Mouse (Mus musculus) olfactory bulb, adult 2 months (tissue): ENCODE data around the gene Crym. TPM values are rescaled to one million over a fixed set of nuclear protein-coding genes. Genes with fewer than 3 reads are reported as not detected.
A peak's percentile ranks its signal among the peaks of the same experiment; 100 is the strongest.

Source experiments
- H3K27ac ChIP-seq: fragments of 200-500 bp; 2 replicates; pipeline ENCODE4 v1.5.1; 2012; ENCODE audit warnings: low read depth, low read length; ENCODE audit not compliant: insufficient read depth
- H3K4me1 ChIP-seq: fragments of 200-500 bp; 2 replicates; pipeline ENCODE4 v1.6.1; 2012; ENCODE audit warnings: low read length; ENCODE audit not compliant: control insufficient read depth, insufficient read depth
- H3K4me3 ChIP-seq: fragments of 200-500 bp; 2 replicates; pipeline ENCODE4 v1.5.1; 2012; ENCODE audit warnings: mild to moderate bottlenecking, low read depth, low read length, moderate library complexity; ENCODE audit not compliant: insufficient read depth
- CTCF ChIP-seq: fragments of 200-500 bp; IDR thresholded peaks from 2 replicates; pipeline ENCODE4 v1.5.1; 2012; ENCODE audit warnings: low read depth, mild to moderate bottlenecking, low read length, moderate library complexity; ENCODE audit not compliant: insufficient read depth
- POLR2A ChIP-seq: fragments of 200-500 bp; IDR thresholded peaks from 2 replicates; pipeline ENCODE4 v1.6.1; 2012; ENCODE audit warnings: mild to moderate bottlenecking, low read depth, low read length, moderate library complexity; ENCODE audit not compliant: insufficient read depth
- WGBS: fragments of 180-500 bp; shearing (Covaris S2); methylation state at CpG from one replicate; pipeline ENCODE4 v1.1.7; 2018; 5-methylcytosine and 5-hydroxymethylcytosine counted together
- polyA plus RNA-seq: library from polyadenylated mRNA; stranded (reverse); fragments of >200 nt; gene quantifications from 2 replicates; pipeline ENCODE4 v1.2.4, GENCODE M21; 2012; ENCODE audit warnings: low replicate concordance; ENCODE audit not compliant: missing spikeins, insufficient read depth, insufficient read length

The Crym gene
- polyA plus RNA-seq: not detected in 2 replicates

DNA sequence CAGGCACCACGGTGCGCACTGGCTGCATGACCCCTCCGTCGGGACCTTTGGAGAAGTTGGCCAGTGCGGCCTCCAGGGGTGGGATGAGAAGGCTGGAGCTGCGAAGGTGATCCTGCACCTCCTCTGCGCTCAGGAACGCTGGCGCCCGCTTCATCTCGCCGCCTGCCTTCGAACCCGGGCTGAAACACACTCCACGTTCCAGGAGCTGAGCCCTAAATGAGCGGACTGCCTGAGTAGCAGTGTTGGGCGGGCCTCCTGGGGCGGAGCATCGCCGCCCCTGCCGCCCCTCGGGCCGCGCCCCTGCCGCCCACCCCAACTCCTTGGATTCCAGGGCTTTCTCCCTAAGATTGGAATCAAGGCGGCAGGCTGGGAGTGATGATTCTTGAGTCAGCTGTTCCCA, at the start of gene Crym:
Crym (minus strand) TSS at position 341 of the 400 bp plus-strand sequence.
- 2% methylated on average over 26 of the region's 26 CpGs for WGBS
- Histone ChIP-seq H3K4me3 (no peak within 1 kb of the TSS), H3K27ac (no peak within 1 kb of the TSS), H3K4me1 (peaks cover 13% of the 10 kb centered on the region)
- TF ChIP-seq CTCF (no peak), POLR2A (no peak)

- Histone ChIP-seq H3K4me3 (no peak overlapping the region), H3K27ac (no peak overlapping the region), H3K4me1 (no peaks in the 10 kb centered on the region)
- no peak for TF ChIP-seq CTCF
- no peak for TF ChIP-seq POLR2A
Observed at GRCm38 (mm10) chr7:120241092-120241491, 39.2 kb upstream of the Crym start.

- Histone ChIP-seq H3K4me1 (no peaks in the 10 kb centered on the region), H3K4me3 (no peak overlapping the region), H3K27ac (no peak overlapping the region)
- TF ChIP-seq CTCF (no peak), POLR2A (no peak)
Observed at GRCm38 (mm10) chr7:120228541-120228940, 26.6 kb upstream of the Crym start.

- no peak for TF ChIP-seq CTCF
- TF ChIP-seq POLR2A: no peak
- Histone ChIP-seq H3K4me1 (peaks cover 11% of the 10 kb centered on the region), H3K4me3 (no peak overlapping the region), H3K27ac (no peak overlapping the region)
- 39% methylated on average over 9 of the region's 9 CpGs for WGBS
Observed at GRCm38 (mm10) chr7:120205989-120206388, 4.1 kb upstream of the Crym start.

GRCm38 (mm10) chr7:120203789-120204188, 1.9 kb upstream of the Crym start, which contains the start of gene Abca14:
Gene Abca14, plus strand, starts transcription at chr7:120203961.
- Histone ChIP-seq H3K27ac (no peak within 1 kb of the TSS), H3K4me3 (no peak within 1 kb of the TSS), H3K4me1 (peaks cover 13% of the 10 kb centered on the region)
- TF ChIP-seq CTCF: peak; percentile 98
- TF ChIP-seq POLR2A: no peak
- 3% methylated on average over 26 of the region's 26 CpGs for WGBS

DNA sequence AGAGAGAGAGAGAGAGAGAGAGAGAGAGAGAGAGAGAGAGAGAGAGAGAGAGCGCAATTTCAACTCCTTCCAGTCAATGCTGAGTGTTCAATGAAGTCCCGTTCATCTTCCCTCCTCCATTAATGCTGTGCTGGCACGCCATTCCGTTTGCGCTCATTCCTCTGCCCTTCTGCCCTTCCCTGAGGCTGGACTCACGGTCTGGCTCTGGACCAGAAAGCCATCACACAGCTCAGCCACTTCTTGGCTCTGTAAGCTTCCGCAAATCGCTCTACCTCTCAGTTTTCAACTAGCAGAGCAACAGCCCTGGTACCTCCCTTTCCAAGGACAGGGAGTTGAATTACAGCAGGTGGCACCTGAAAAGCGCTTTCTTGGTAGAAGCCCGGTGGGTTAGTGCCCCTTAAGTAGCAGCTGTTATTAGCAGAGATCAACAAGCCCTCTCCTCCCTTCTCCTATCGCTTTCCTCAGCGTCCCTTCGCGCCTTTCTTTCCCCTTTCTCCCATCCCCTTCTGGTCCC, 623 bp downstream of the Crym start:
- Histone ChIP-seq H3K4me1 (peaks cover 13% of the 10 kb centered on the region), H3K4me3 (no peak overlapping the region), H3K27ac (no peak overlapping the region)
- TF ChIP-seq POLR2A (no peak), CTCF (no peak)
- WGBS: 2% methylated on average over 14 of the region's 14 CpGs

DNA sequence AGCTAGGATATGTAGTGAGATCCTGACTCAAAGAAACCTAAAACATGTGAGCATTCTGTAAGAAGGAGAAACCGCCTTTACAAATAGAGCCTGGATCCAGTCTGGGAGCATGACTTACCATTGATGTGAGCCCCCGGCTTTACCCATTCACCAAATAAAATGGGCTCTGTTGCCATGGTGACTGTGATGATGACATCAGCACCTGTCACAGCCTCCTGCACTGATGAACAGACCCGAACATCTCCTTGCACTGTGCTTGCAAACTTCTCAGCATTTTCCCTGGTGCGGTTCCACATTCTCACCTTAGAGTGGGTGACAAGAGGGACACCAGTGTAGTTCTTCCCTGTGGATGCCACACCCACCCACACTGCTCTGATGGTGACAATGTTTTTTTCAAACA, 6.7 kb downstream of the Crym start:
- Histone ChIP-seq H3K27ac (no peak overlapping the region), H3K4me3 (no peak overlapping the region), H3K4me1 (no peaks in the 10 kb centered on the region)
- TF ChIP-seq POLR2A: no peak
- TF ChIP-seq CTCF: no peak
- 60% methylated on average over 4 of the region's 4 CpGs for WGBS

GRCm38 (mm10) chr7:120192816-120193215, 9.1 kb downstream of the Crym start:
- TF ChIP-seq CTCF: no peak
- TF ChIP-seq POLR2A: no peak
- 84% methylated on average over 6 of the region's 6 CpGs for WGBS
- Histone ChIP-seq H3K4me3 (no peak overlapping the region), H3K27ac (no peak overlapping the region), H3K4me1 (no peaks in the 10 kb centered on the region)

GRCm38 (mm10) chr7:120192207-120192606, 9.7 kb downstream of the Crym start:
- TF ChIP-seq CTCF (no peak), POLR2A (no peak)
- Histone ChIP-seq H3K27ac (no peak overlapping the region), H3K4me1 (no peaks in the 10 kb centered on the region), H3K4me3 (no peak overlapping the region)
- 70% methylated on average over 3 of the region's 3 CpGs for WGBS
